Mouse (Mus musculus) right cerebral cortex, postnatal 10 days (tissue): ENCODE measurements at regions not wholly inside any gene's neighbourhood (a gene's known extent, or its start where the extent isn't known, plus 50 kb on each side); places are given as distances from the start of the nearest gene placed in this dataset.

Source experiments
- DNase-seq, 2 experiments: peaks; one replicate each; pipeline ENCODE4 v3.0.0; 2021; ENCODE audit warnings: low spot score in 2 of 2

DNA sequence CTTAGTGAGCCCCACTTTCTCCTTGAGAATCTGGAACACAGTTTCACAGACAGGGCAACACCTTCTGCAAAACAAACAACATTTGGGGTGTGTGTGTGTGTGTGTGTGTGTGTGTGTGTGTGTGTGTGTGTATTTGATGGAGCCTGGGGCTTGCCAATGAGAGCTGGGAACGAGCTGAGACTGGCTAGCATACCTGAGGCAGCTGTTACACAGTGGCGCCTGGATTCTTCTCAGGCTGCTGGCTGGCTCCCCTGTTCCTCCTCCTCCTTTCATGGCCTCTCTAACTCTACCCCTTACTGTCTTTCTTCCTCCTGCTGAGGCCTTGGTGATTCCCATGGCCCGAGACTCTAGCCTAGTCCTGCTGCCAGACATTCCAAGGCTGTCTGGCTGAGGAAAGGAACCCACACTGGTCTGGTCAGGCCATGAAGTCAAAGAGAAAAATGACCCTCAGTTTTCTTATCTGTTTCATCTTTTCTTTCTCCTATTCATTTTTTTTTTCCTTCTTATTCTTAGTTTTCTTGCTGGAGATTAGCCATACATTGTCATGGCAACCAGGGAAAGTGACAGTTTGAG is 79.6 kb upstream of the Sem1 start:
- no peak for DNase-seq

DNA sequence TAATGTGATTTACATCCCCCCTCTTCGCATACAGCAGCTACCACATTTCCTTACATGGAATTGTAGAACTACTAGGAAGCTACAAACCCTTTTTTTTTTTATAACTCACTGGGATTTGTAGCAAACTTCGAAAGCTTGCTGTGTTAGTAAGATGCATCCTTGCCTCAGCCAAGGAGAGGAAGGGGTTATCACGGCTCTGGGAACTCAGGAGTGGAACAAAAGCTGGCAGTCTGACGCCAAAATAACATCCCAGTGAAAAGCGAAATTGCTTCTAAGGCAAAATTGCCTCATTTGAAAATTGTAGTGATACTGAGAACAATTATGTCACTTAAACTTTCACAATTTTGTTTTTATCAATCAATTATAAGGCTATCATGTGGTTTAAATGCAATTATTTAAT is 81.6 kb upstream of the Sem1 start:
- DNase-seq, result no peak

DNA sequence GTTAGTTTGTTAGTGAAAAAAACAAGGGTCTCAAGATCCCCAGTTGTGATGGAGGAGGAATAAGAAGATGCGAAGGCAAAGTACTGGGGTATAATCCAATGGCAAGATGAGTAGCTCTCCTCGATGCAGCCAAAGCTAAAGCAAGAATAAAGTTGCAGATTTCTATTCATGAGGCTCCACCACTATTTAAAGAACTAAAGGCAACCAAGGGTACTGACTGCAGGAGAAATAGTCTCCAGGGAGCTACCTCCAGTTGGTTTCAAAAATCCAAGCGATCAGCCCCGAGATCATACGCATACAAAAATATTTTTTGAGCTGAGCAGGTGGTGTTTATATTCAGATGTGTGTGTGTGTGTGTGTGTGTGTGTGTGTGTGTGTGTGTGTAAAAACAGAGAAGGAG is 88.3 kb upstream of the Sem1 start:
- DNase-seq, result peak in 1 of 2 experiments; percentile 31

DNA sequence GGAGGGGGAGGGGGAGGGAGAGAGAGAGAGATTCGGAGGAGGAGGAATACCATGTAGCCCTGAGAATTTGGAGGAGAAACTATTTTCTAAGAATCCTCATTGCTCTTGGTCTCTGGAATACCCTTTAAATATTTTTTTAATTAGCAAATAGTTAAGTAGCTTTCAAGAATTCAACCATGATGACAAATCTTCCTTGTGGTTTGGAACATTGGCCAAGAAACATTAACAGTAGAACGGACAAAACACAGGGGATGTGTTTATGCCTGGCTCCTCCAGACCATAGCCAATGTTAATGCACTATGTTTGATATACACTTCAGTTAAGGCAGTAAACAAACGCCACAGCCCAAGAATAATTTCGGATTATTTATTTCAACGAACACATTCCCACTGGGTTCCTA is 110.8 kb upstream of the Sem1 start:
- DNase-seq, result no peak

DNA sequence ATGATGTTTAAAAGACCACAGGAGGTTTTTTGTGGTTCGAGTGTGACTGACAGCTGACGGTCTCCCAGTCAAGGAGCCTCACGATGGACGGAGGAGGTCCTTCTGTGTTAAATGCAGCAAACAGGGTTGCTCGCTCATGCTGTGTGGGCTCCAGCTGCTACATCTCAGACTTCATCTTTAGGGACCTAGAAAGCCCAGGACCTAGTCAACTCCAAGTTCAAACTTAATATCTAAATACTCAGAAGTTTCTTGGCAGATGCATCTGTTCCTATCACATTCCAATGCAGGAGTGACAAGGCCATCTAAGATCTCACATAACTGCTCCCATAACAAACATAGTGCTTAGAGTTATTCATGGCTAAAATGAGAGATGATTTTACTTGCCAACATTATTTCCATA is 111.7 kb upstream of the Sem1 start:
- no peak for DNase-seq

DNA sequence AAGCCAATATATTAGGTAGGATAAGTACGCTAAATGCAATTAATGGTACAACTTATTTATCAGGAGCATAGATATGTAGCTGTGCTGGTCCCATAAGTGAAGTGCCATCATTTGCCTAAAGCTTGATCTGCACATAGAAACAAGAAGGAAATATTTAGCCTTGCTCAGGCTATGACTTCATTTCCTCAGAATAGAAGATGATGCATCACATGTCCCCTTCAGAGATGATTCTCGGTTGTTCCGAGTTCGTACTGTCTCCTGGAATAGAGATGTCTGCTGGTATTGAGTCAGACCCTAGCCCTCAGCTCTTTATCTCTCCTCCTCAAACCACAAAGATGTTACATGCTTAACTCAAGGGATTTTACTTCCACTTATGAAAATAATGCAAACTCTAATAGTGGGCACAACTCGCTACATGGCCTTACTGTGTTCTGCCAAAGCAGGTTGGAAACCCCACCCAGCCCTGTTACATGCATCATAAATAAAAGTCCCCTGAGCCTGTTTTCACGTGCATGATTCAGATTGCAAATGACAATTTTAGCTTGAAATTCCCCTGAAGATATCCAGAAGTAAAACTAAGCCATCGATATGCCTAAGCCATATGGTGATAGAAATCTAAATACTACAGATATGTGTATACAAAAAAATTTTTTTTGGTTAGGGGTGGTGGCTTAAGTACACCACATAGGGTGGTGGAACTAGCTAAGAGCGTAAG is 113.8 kb upstream of the Sem1 start:
- DNase-seq, result no peak

DNA sequence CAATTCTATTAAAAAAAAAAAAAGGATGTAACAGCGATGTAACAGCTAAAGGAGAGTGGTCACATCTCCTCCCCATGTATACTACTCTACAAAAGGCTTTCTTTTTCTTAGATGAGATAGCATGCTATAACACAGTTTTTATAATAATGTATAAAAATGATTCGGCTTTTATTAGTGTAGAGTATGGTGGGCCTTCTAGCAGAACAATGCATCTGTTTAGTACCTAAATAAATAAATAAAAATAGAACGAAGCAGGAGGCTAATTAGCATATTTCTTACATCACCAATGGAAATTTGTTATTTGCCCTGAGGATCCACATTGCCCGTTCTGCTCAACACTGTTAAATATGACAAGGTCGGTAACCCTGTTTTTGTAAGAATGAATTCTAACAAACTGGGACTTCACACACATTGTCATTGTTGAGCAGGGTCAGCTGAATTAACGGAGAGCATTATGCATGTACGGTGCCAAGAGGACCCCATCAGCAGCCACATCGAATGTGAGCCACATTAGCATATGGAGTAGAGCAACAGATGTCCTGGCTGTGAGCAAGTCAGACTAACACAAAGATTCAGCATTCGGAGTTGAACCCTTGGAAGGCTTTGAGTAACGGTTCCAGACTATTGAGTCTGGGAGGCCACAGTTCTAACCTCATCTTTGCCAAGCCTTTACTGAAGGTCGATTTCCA is 117.4 kb upstream of the Sem1 start:
- DNase-seq, result no peak

DNA sequence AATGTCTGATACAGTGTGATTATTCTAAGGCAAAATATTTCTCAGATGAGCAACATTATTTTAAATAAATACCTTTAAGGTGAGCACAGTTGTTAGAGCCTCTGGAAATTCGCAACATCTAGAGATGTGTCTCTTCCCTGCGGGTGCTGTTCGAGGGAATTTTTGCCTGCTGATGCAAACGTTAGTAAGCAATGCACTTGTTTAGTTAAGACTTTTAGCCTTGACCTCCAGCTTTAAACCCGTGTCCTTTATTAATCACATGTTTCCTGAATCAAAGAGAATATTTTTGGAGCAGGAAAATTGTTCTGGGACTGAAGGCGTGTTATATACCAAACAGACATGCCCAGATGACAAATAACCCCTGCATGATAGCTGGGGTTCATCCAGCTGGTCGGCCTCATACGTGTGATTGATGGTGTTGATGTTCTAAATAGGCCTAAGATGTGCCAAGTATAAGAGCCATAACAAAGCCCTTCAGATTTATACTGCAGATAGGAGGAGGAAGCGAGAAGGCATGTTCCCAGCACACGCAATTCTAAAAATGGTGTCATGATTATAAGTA is 119.0 kb upstream of the Sem1 start:
- no peak for DNase-seq

DNA sequence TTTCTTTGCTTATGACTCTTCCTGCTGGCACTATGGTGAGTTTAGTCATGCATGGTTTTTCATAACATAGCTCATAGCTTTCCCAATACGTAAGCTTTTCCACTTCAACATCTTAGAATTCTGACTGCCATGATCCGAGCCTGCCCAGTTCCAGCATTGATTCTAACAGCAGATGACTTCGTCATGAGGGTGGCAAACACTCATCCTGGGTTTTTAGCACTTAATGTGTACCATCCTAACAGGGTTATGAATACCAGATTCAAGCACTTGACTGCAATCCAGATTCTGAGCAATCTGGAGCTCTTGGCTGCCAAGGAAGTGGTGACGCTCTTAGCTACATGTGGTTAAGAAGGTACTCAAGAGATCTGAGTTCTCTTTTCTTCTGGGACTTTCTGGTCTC is 128.3 kb upstream of the Sem1 start:
- DNase-seq, result no peak

DNA sequence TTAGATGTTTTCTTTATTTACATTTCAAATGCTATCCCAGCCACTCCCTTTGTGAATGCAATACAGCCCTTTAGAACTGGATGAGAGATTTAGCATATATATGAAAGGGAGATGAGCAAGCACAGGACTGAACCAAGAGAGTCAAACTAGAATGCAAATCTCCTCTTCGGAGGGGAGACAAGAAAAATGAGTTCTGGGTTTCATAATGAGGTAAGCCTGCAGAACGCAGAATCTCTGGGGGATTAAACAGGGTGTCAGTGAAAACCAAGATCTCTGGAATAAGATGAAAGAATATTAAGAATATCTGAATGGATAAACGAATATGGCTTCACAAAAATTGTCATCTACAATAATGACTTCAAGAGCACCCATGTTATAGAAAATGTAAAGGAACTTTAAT is 130.6 kb upstream of the Sem1 start:
- DNase-seq, result no peak

DNA sequence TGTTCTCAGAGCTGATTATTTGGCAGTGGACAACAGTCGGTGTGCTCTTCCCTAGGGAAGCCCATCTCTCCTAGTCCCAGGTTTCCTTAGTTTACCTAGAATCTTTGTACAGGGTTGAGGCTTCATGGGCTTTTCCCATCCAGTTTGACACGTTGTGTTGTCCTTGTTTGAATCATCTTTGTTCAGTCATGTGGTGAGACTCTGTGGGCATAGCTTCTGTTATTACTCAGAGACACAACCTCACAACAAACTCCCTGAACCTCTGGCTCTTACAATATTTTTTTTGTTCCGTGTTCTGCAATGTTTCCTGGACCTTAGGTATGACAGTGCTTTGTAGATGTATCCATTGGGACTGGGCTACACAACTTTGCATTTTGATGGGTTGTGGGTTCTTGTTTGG is 132.9 kb upstream of the Dlx6 start:
- DNase-seq, result no peak

DNA sequence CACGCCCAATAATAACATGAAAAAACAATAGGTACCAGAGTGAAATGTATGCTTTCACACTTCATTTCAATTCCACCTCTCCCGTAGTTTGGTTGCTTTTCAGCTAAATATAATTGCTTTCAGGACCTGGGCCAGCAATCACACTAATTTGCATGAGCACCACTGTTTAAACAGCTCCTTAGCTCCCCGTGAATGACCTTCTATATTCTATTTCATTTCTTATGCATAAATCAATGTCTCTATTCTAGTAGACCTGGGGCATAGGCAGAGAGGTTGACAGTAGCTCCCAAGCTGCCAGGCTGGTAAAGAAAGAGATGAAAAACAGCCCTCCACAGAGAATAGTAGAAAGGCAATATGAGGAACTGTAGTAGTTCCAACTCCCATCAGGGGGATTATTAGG is 117.7 kb upstream of the Dlx6 start:
- DNase-seq, result no peak

DNA sequence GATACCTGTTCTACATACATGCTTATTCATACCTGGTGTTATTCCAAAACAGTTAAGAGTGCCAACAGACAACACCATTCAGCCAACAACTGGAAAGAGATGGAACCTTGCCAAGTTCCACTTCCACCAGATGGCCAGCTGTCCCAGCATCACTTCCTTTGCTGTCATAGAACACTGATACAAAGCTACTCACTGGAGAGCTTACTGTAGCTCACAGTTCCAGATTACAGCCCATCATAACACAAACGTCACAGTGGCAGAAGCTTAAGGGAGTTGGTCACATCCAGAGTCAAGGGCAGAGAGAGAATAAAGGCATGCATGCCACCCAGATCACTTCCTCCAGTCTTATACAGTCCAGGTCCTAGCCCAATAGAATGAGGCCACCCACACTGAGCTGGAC is 84.0 kb upstream of the Dlx6 start:
- DNase-seq, result no peak

DNA sequence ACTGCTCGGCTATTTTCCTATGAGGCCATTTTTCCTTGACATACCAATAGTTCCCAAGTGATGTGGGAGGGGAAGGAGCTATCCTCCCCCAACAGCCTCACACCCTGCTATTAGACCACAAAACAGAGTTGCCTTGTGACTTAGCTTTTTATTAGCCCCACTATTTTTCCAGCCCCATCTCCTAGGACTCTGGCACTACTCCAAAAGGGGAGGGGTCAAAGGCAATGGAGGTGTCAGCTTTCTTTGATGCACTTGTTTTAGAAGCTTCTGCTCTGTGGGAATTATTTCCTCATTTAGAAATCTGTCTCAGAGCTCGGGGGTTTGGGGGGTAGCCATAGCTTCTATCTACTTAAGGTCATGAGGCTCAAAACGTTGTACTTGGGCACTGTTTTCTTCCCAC is 81.6 kb upstream of the Dlx6 start:
- peak in 1 of 2 experiments; percentile 26 for DNase-seq

DNA sequence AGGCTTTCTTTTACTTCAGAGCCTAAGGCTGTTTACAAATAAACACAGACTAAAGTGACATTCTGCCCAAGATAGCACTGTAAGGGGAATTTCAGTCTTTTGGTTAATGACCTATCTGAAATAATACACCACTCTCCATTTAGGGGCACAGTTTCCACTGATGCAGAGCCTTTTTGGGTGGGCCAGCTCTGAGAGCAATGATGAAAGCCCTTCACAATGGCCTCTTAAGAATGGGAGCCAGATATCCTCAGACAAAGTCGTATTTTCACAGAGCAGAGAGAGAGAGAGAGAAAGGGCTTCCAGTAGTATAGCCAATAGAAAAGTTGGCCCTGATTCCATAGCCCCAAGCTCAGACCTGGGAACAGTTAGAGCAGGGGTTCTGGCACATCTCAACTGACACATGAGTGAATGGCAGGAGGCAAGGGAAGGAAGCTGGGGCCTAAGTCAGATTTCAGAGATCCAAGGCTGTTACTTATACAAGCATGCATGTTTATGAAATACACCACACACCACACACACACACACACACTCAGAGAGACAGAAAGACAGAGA is 77.1 kb upstream of the Dlx6 start:
- no peak for DNase-seq

DNA sequence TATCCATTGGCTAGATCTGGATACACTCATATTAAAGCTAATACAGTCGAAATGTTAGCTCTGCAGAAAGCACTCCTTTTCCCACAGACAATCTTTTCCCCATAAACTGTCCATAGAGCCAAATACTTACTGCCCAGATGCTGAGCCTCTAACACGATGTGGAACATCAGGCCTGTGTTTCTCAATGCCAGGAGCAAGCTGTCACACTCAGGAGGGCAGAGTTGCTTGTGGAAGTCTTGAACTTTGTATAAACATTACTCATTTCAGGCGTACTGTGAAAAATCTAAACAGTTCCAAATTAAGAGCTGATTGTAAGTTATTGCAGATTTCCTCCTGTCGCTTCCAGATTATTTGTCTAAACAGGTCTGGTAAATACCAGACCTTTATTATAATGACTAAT is 75.6 kb upstream of the Dlx6 start:
- DNase-seq, result no peak

DNA sequence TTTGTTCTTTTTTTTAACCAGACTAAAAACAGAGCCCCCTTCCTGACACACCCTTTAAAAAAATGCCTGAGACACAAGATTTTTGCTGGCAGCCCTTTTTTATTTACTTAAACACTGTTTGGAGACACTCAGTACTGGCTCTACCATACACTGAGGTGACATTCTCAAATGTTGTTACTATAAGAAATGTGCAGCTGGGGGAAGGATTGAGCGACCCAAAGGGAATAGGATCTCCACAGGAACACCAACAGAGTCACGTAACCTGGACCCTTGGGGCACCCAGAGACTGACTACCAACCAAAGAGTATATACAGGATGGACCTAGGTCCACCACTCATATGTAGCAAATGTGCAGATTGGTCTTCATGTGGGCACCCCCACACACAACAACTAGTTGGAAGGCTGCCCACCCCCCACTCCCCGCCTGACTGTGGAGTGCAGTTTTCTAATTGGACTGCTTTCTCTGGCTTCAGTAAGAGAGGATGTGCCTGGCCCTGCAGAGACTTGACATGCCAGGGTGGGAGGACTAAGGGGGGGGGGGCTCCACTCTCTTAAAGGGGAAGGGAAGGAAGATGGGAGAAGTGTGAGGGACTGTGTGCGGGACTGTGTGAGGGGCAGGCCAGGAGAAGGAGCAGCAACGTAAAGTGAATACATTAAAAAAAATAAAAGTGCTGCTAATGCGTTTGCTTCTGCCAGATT is 68.7 kb upstream of the Dlx6 start:
- no peak for DNase-seq

DNA sequence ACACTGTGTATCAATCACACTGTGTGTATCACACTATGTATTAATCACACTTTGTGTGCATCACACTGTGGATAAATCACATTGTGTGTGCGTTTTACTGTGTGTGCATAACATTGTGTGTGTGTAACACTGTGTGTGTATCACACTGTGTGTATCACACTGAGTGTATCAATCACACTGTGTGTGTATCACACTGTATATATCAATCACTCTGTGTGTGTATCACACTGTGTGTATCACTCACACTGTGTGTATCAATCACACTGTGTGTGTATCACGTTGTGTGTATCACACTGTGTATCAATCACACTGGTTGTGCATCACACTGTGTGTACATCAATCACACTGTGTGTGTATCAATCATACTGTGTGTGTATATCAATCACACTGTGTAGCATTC is 62.8 kb upstream of the Dlx6 start:
- no peak for DNase-seq

DNA sequence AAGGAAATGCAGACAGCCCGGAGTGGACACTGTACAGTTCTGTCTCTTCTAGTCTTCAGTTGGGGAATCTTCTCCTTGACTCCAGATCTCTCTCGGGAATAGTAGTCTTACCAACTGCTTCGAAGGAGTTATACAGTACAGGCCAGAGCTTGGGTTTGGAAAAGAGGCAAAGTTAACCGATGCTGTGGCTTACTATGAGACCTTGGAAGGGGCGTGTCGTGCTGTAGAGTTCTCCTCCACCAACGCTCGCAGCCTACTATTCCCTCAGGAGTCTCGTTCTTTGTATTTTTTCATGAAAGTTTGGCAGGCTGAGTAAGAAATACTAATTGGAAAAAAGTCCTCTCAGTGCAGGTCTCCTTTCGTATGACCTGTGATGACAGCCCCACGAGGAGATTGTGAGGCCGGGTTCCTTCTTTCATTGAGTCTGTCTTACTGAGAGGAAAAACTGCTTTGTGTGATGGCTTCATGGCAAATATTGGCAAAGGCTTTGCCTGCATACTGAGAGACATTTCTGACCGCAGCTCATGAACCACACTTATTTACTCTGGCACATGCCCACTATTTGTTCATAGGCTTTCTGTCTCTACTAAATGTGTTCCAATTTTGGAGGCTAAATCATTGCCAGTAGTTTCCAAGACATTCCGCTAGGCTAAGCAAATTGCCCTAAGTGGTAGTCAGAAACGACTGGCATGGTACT is 61.4 kb upstream of the Dlx6 start:
- no peak for DNase-seq
